Mouse (Mus musculus): ENCODE measurements at regions not wholly inside any gene's neighbourhood (a gene's known extent, or its start where the extent isn't known, plus 50 kb on each side); places are given as distances from the start of the nearest gene placed in this dataset.

- intact Hi-C loops (cut with DNase I), result no loop called here
- DNase-seq, result no peak
Measured at GRCm38 (mm10) chr13:15283065-15283464, 180.0 kb upstream of the Gli3 start.

GRCm38 (mm10) chr13:15298457-15298856 is 164.6 kb upstream of the Gli3 start:
- intact Hi-C loops (cut with DNase I), result no loop called here

GRCm38 (mm10) chr13:15325413-15325812 is 137.6 kb upstream of the Gli3 start:
- DNase-seq, result no peak
- intact Hi-C loops (cut with DNase I), result no loop called here

More at GRCm38 (mm10) chr13:15298457-15298856, 164.6 kb upstream of the Gli3 start:
- DNase-seq, result peak in 1 of 2 experiments; percentile 4

- no peak for DNase-seq
- intact Hi-C loops (cut with DNase I), result no loop called here
Measured at GRCm38 (mm10) chr13:15326146-15326545, 136.9 kb upstream of the Gli3 start.

- intact Hi-C loops (cut with DNase I), result no loop called here
- DNase-seq, result no peak
Measured at GRCm38 (mm10) chr13:15329561-15329960, 133.5 kb upstream of the Gli3 start.

GRCm38 (mm10) chr13:15343474-15343873 is 119.6 kb upstream of the Gli3 start:
- no peak for DNase-seq
- intact Hi-C loops (cut with DNase I), result no loop called here

GRCm38 (mm10) chr13:15346866-15347265 is 116.2 kb upstream of the Gli3 start:
- DNase-seq, result no peak
- intact Hi-C loops (cut with DNase I), result no loop called here

GRCm38 (mm10) chr13:15366437-15366836 is 96.6 kb upstream of the Gli3 start:
- intact Hi-C loops (cut with DNase I), result no loop called here
- no peak for DNase-seq

GRCm38 (mm10) chr13:15380081-15380480 is 83.0 kb upstream of the Gli3 start:
- intact Hi-C loops (cut with DNase I), result no loop called here
- no peak for DNase-seq

GRCm38 (mm10) chr13:15395249-15395648 is 67.8 kb upstream of the Gli3 start:
- DNase-seq, result no peak
- intact Hi-C loops (cut with DNase I), result no loop called here

- intact Hi-C loops (cut with DNase I), result no loop called here
- DNase-seq, result no peak
Measured at GRCm38 (mm10) chr13:15395694-15396093, 67.3 kb upstream of the Gli3 start.

GRCm38 (mm10) chr13:15398677-15399076 is 64.4 kb upstream of the Gli3 start:
- intact Hi-C loops (cut with DNase I), result no loop called here
- no peak for DNase-seq

All from gastrocnemius, postnatal 36 days (tissue).